Mouse (Mus musculus): ENCODE results near the gene Efna3.

DNA sequence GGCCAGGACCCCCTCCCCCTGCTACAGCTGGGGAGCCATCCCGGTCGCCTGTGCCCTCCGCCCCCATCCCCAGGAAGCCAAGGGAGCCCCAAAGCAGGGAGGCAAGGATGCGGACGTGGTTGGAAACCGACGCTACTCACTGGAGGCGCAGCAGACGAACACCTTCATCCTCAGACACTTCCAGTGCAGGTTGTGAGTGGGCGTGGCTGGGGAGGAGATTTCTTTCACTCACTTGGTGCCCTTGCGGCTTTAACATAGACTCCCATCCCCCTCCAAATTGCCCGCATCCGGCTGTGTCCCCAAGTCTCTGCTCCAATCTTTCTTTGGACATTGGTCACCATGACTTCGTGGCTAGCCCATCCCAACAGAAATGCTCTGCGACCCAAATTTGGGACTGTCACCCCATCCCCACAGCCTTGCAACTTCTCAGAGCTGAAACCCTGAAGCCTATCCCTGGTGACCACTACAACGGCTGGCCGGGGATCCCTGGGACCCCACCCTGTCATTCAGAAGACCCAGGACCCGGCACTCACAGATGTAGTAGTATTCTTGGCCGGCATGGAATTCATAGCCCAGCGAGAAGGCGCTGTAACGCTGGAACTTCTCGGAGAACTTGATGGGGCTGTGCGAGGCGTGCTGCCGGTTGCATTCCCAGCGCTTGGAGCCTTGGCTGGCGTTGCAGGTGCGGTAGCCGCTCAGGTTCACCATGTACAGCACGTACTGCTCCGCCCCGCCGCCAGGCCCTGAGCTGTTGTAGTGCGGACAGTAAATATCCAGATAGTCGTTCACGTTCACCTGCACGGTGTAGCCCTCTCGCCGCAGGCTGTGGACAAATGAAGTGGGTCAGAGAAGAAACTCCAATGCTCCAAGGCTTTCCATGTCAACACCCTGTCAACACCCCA lies 6.6 kb downstream of the Efna3 start:
- TF ChIP-seq CTCF (IDR thresholded peaks at IDR 0.05; ENCODE audit: low read depth, low read length), result no peak
- no peak for TF ChIP-seq POLR2A (IDR thresholded peaks at IDR 0.05; ENCODE audit: insufficient read depth, low read length)

All from ES-Bruce4 (cell line).